Mouse (Mus musculus) ES-Bruce4 (cell line): ENCODE measurements at regions not wholly inside any gene's neighbourhood (a gene's known extent, or its start where the extent isn't known, plus 50 kb on each side); places are given as distances from the start of the nearest gene placed in this dataset.

ENCODE experiments used
- H3K27ac ChIP-seq: 2 replicates; pipeline ENCODE4 v1.5.1; 2012; ENCODE audit warnings: low read length, inconsistent platforms; ENCODE audit not compliant: insufficient read depth
- H3K27me3 ChIP-seq: 2 replicates; pipeline ENCODE4 v1.6.1; 2012; ENCODE audit warnings: mild to moderate bottlenecking, low read length, inconsistent platforms; ENCODE audit not compliant: control insufficient read depth, poor library complexity, insufficient read depth, severe bottlenecking
- H3K36me3 ChIP-seq: 2 replicates; pipeline ENCODE4 v1.6.1; 2012; ENCODE audit warnings: inconsistent platforms, mild to moderate bottlenecking, low read length, moderate library complexity; ENCODE audit not compliant: control insufficient read depth, poor library complexity, insufficient read depth, severe bottlenecking
- H3K4me1 ChIP-seq: one replicate; pipeline ENCODE4 v1.8.1; 2011; ENCODE audit warnings: low read length; ENCODE audit not compliant: control insufficient read depth, insufficient read depth
- H3K4me3 ChIP-seq: 2 replicates; pipeline ENCODE4 v1.5.1; 2011; ENCODE audit warnings: low read depth, mild to moderate bottlenecking, low read length
- H3K9ac ChIP-seq: 2 replicates; pipeline ENCODE4 v1.6.1; 2012; ENCODE audit warnings: low read depth, mild to moderate bottlenecking, inconsistent platforms; ENCODE audit not compliant: poor library complexity, severe bottlenecking
- H3K9me3 ChIP-seq: replicated peaks from 2 replicates; pipeline ENCODE4 v1.6.1; 2012; ENCODE audit warnings: mild to moderate bottlenecking, low read length, inconsistent platforms; ENCODE audit not compliant: control insufficient read depth, poor library complexity, insufficient read depth, severe bottlenecking
- CTCF ChIP-seq: IDR thresholded peaks from one replicate; pipeline ENCODE4 v1.8.1; 2011; ENCODE audit warnings: low read depth, low read length
- EP300 ChIP-seq: IDR thresholded peaks from 2 replicates; pipeline ENCODE4 v1.6.1; 2011; ENCODE audit warnings: low read depth, low read length; ENCODE audit not compliant: insufficient read depth
- POLR2A ChIP-seq: IDR thresholded peaks from one replicate; pipeline ENCODE4 v1.8.1; 2011; ENCODE audit warnings: low read length; ENCODE audit not compliant: insufficient read depth

GRCm38 (mm10) chr8:8772424-8772823, 82.1 kb upstream of the Arglu1 start:
- no peaks in the 10 kb centered on the region for H3K36me3 ChIP-seq
- no peak overlapping the region for H3K9ac ChIP-seq
- H3K27ac ChIP-seq = no peak overlapping the region
- TF ChIP-seq EP300 (no peak), POLR2A (no peak), CTCF (no peak)
- H3K4me1 ChIP-seq = peaks cover 2% of the 10 kb centered on the region
- H3K9me3 ChIP-seq = no peaks in the 10 kb centered on the region
- no peaks in the 10 kb centered on the region for H3K27me3 ChIP-seq
- H3K4me3 ChIP-seq = no peak overlapping the region

- Histone ChIP-seq H3K9ac (no peak overlapping the region), H3K9me3 (no peaks in the 10 kb centered on the region), H3K36me3 (no peaks in the 10 kb centered on the region), H3K4me1 (peaks cover 2% of the 10 kb centered on the region), H3K27ac (no peak overlapping the region), H3K27me3 (no peaks in the 10 kb centered on the region), H3K4me3 (no peak overlapping the region)
- no peak for TF ChIP-seq EP300
- TF ChIP-seq CTCF = no peak
- no peak for TF ChIP-seq POLR2A
Observed at GRCm38 (mm10) chr8:8770397-8770796, 80.1 kb upstream of the Arglu1 start.

- Histone ChIP-seq H3K9ac (no peak overlapping the region), H3K4me1 (no peaks in the 10 kb centered on the region), H3K9me3 (no peaks in the 10 kb centered on the region), H3K27me3 (no peaks in the 10 kb centered on the region), H3K36me3 (no peaks in the 10 kb centered on the region), H3K4me3 (no peak overlapping the region), H3K27ac (no peak overlapping the region)
- TF ChIP-seq CTCF = no peak
- no peak for TF ChIP-seq POLR2A
- no peak for TF ChIP-seq EP300
Observed at GRCm38 (mm10) chr8:8762354-8762753, 72.0 kb upstream of the Arglu1 start.

GRCm38 (mm10) chr8:8758283-8758682, 68.0 kb upstream of the Arglu1 start:
- no peak for TF ChIP-seq POLR2A
- TF ChIP-seq EP300 = no peak
- no peak for TF ChIP-seq CTCF
- H3K36me3 ChIP-seq = no peaks in the 10 kb centered on the region
- H3K9me3 ChIP-seq = no peaks in the 10 kb centered on the region
- no peaks in the 10 kb centered on the region for H3K4me1 ChIP-seq
- H3K27me3 ChIP-seq = no peaks in the 10 kb centered on the region
- H3K27ac ChIP-seq = no peak overlapping the region
- no peak overlapping the region for H3K4me3 ChIP-seq
- no peak overlapping the region for H3K9ac ChIP-seq

- H3K9ac ChIP-seq = no peak overlapping the region
- no peak overlapping the region for H3K27ac ChIP-seq
- peak overlapping the region; percentile 38 for H3K4me3 ChIP-seq
- no peaks in the 10 kb centered on the region for H3K9me3 ChIP-seq
- H3K4me1 ChIP-seq = no peaks in the 10 kb centered on the region
- no peaks in the 10 kb centered on the region for H3K27me3 ChIP-seq
- no peaks in the 10 kb centered on the region for H3K36me3 ChIP-seq
- TF ChIP-seq POLR2A (no peak), EP300 (no peak), CTCF (no peak)
Observed at GRCm38 (mm10) chr8:8751208-8751607, 60.9 kb upstream of the Arglu1 start.

GRCm38 (mm10) chr8:8746691-8747090, 56.4 kb upstream of the Arglu1 start:
- Histone ChIP-seq H3K27me3 (no peaks in the 10 kb centered on the region), H3K36me3 (no peaks in the 10 kb centered on the region), H3K27ac (no peak overlapping the region), H3K9ac (no peak overlapping the region), H3K9me3 (no peaks in the 10 kb centered on the region), H3K4me1 (peaks cover 3% of the 10 kb centered on the region), H3K4me3 (no peak overlapping the region)
- no peak for TF ChIP-seq POLR2A
- no peak for TF ChIP-seq EP300
- TF ChIP-seq CTCF = no peak
